Mouse (Mus musculus) stomach, embryonic 14.5 days (tissue): ENCODE data around the gene Soat1. TPM values are rescaled to one million over a fixed set of nuclear protein-coding genes. Genes with fewer than 3 reads are reported as not detected.

ENCODE experiments used
- ATAC-seq: fragments of 200-750 bp; cut with Nextera tagmentation; 2 replicates; pipeline ENCODE4 v1.8.0; 2017; ENCODE audit warnings: low read depth, moderate TSS enrichment; ENCODE audit not compliant: insufficient number of reproducible peaks, insufficient read depth, low FRiP score
- H3K27ac ChIP-seq: fragments of 300-500 bp; sonication (generic); 2 replicates; pipeline ENCODE4 v1.5.1; 2014; ENCODE audit warnings: mild to moderate bottlenecking, low read length, moderate library complexity, mixed read lengths
- H3K27me3 ChIP-seq: fragments of 300-500 bp; sonication (generic); 2 replicates; pipeline ENCODE4 v1.6.1; 2014; ENCODE audit warnings: low read length, control low read depth, mixed read lengths; ENCODE audit not compliant: control insufficient read depth, insufficient read depth
- H3K36me3 ChIP-seq: fragments of 300-500 bp; sonication (generic); 2 replicates; pipeline ENCODE4 v1.6.1; 2014; ENCODE audit warnings: mild to moderate bottlenecking, control low read depth, low read length, moderate library complexity, mixed read lengths; ENCODE audit not compliant: control insufficient read depth, insufficient read depth
- H3K4me1 ChIP-seq: fragments of 300-500 bp; sonication (generic); 2 replicates; pipeline ENCODE4 v1.6.1; 2014; ENCODE audit warnings: low read length, control low read depth, mixed read lengths; ENCODE audit not compliant: control insufficient read depth, insufficient read depth
- H3K4me2 ChIP-seq: fragments of 300-500 bp; sonication (generic); replicated peaks from 2 replicates; pipeline ENCODE4 v1.6.1; 2014; ENCODE audit warnings: low read depth, low read length, control low read depth
- H3K4me3 ChIP-seq: fragments of 300-500 bp; sonication (generic); 2 replicates; pipeline ENCODE4 v1.5.1; 2014; ENCODE audit warnings: low read depth, low read length, control low read depth
- H3K9ac ChIP-seq: fragments of 300-500 bp; sonication (generic); replicated peaks from 2 replicates; pipeline ENCODE4 v1.6.1; 2014; ENCODE audit warnings: low read depth, mild to moderate bottlenecking, control low read depth, low read length, moderate library complexity, mixed read lengths
- H3K9me3 ChIP-seq: fragments of 300-500 bp; sonication (generic); 2 replicates; pipeline ENCODE4 v1.6.1; 2016; ENCODE audit warnings: low read depth, low read length, control low read depth; ENCODE audit not compliant: control insufficient read depth
- WGBS: fragments of 180-500 bp; shearing (Covaris S2); extraction: QIAGEN DNeasy Blood & Tissue Kit; methylation state at CpG from one replicate; pipeline ENCODE4 v1.1.7; 2014; 5-methylcytosine and 5-hydroxymethylcytosine counted together
- polyA plus RNA-seq: library from polyadenylated mRNA; unstranded; fragments of >200 nt; fragmentation: Nextera tagmentation; extraction: Ambion mirVana; gene quantifications from 2 replicates; pipeline ENCODE4 v1.2.1, GENCODE M21; 2014

The Soat1 gene
- polyA plus RNA-seq, 1 experiment from 2014 or later, result 51.6 TPM

- H3K36me3 ChIP-seq, result no peaks in the 10 kb centered on the region
- no peaks in the 10 kb centered on the region for H3K9me3 ChIP-seq
- 0 out of 2 replicates have a peak, but pooled peaks cover 4% of the 10 kb centered on the region for H3K4me1 ChIP-seq
- ATAC-seq, result no peak
- WGBS, result 58% methylated on average over 7 of the region's 7 CpGs
- peak overlapping the region; percentile 68; the same call in 1 of the 2 replicates for H3K4me2 ChIP-seq
- H3K9ac ChIP-seq, result no peak overlapping the region
- no peaks in the 10 kb centered on the region for H3K27me3 ChIP-seq
- peak overlapping the region; percentile 52; the same call in 1 of the 2 replicates for H3K4me3 ChIP-seq
- H3K27ac ChIP-seq, result no peak overlapping the region
These were observed 2.2 kb downstream of the Soat1 start for GRCm38 (mm10) chr1:156471955-156472354.

GRCm38 (mm10) chr1:156471071-156471470, 3.1 kb downstream of the Soat1 start:
- Histone ChIP-seq H3K36me3 (peaks cover 3% of the 10 kb centered on the region; the same call in 1 of the 2 replicates), H3K4me3 (no peak overlapping the region), H3K4me2 (peak overlapping the region; percentile 68; the same call in 1 of the 2 replicates), H3K27ac (no peak overlapping the region; the same call in 1 of the 2 replicates), H3K4me1 (0 out of 2 replicates have a peak, but pooled peaks cover 4% of the 10 kb centered on the region), H3K27me3 (no peaks in the 10 kb centered on the region), H3K9me3 (peaks cover 4% of the 10 kb centered on the region; the same call in 1 of the 2 replicates), H3K9ac (no peak overlapping the region)
- ATAC-seq, result no peak
- 72% methylated on average over 3 of the region's 3 CpGs for WGBS

- Histone ChIP-seq H3K36me3 (peaks cover 6% of the 10 kb centered on the region; the same call in 1 of the 2 replicates), H3K9me3 (peaks cover 6% of the 10 kb centered on the region; the same call in 1 of the 2 replicates), H3K27ac (no peak overlapping the region), H3K9ac (no peak overlapping the region), H3K4me3 (no peak overlapping the region), H3K4me1 (0 out of 2 replicates have a peak, but pooled peaks cover 4% of the 10 kb centered on the region), H3K27me3 (no peaks in the 10 kb centered on the region), H3K4me2 (0 out of 2 replicates have a peak overlapping the region, but pooled peaks have one; percentile 8)
- 0 out of 2 replicates have a peak, but pooled peaks have one; percentile 30 for ATAC-seq
- WGBS, result 45% methylated on average over 7 of the region's 7 CpGs
These were observed 3.6 kb downstream of the Soat1 start for GRCm38 (mm10) chr1:156470557-156470956.

GRCm38 (mm10) chr1:156468576-156468975, 5.6 kb downstream of the Soat1 start:
- no peak for ATAC-seq
- no peak overlapping the region for H3K4me3 ChIP-seq
- H3K4me2 ChIP-seq, result no peak overlapping the region
- H3K4me1 ChIP-seq, result 0 out of 2 replicates have a peak, but pooled peaks cover 4% of the 10 kb centered on the region
- no peak overlapping the region for H3K9ac ChIP-seq
- H3K9me3 ChIP-seq, result peaks cover 6% of the 10 kb centered on the region; the same call in 1 of the 2 replicates
- no peaks in the 10 kb centered on the region for H3K27me3 ChIP-seq
- H3K36me3 ChIP-seq, result peaks cover 6% of the 10 kb centered on the region; the same call in 1 of the 2 replicates
- H3K27ac ChIP-seq, result no peak overlapping the region
- WGBS, result 75% methylated on average over 3 of the region's 3 CpGs

GRCm38 (mm10) chr1:156467655-156468255, 6.4 kb downstream of the Soat1 start:
- Histone ChIP-seq H3K4me1 (0 out of 2 replicates have a peak, but pooled peaks cover 4% of the 10 kb centered on the region), H3K27ac (no peak overlapping the region), H3K4me2 (no peak overlapping the region), H3K27me3 (no peaks in the 10 kb centered on the region), H3K36me3 (peaks cover 6% of the 10 kb centered on the region; the same call in 1 of the 2 replicates), H3K4me3 (no peak overlapping the region), H3K9me3 (peaks cover 6% of the 10 kb centered on the region; the same call in 1 of the 2 replicates), H3K9ac (no peak overlapping the region)
- 84% methylated on average over 12 of the region's 12 CpGs for WGBS
- no peak for ATAC-seq

- peaks cover 6% of the 10 kb centered on the region; the same call in 1 of the 2 replicates for H3K36me3 ChIP-seq
- H3K9ac ChIP-seq, result no peak overlapping the region
- H3K4me2 ChIP-seq, result no peak overlapping the region
- no peak overlapping the region for H3K4me3 ChIP-seq
- no peaks in the 10 kb centered on the region for H3K4me1 ChIP-seq
- no peak for ATAC-seq
- WGBS, result 73% methylated on average over 9 of the region's 9 CpGs
- H3K27ac ChIP-seq, result no peak overlapping the region
- no peaks in the 10 kb centered on the region for H3K27me3 ChIP-seq
- H3K9me3 ChIP-seq, result peaks cover 6% of the 10 kb centered on the region; the same call in 1 of the 2 replicates
These were observed 9.2 kb downstream of the Soat1 start for GRCm38 (mm10) chr1:156464963-156465362.

GRCm38 (mm10) chr1:156463981-156464853, 9.9 kb downstream of the Soat1 start:
- Histone ChIP-seq H3K27ac (no peak overlapping the region), H3K4me1 (peaks cover 5% of the 10 kb centered on the region; the same call in 1 of the 2 replicates), H3K9ac (no peak overlapping the region), H3K4me2 (no peak overlapping the region), H3K4me3 (no peak overlapping the region), H3K27me3 (no peaks in the 10 kb centered on the region), H3K9me3 (peaks cover 6% of the 10 kb centered on the region; the same call in 1 of the 2 replicates), H3K36me3 (peaks cover 6% of the 10 kb centered on the region; the same call in 1 of the 2 replicates)
- WGBS, result 76% methylated on average over 8 of the region's 8 CpGs
- no peak for ATAC-seq
